Mouse (Mus musculus) layer of hippocampus, postnatal 36 days (tissue): Measurements from ENCODE around the gene Gfer. TPM values are rescaled to one million over a fixed set of nuclear protein-coding genes. Genes with fewer than 3 reads are reported as not detected.

ENCODE experiments used
- DNase-seq, 2 experiments: peaks; one replicate each; pipeline ENCODE4 v3.0.0; 2022
- total RNA-seq, 2 experiments: library from RNA; stranded (reverse); gene quantifications; 2 replicates each; pipeline ENCODE4 v1.2.3; 2021

Gfer gene
- total RNA-seq, 2 experiments from 2014 or later, result 17.0 to 22.7 TPM

DNA sequence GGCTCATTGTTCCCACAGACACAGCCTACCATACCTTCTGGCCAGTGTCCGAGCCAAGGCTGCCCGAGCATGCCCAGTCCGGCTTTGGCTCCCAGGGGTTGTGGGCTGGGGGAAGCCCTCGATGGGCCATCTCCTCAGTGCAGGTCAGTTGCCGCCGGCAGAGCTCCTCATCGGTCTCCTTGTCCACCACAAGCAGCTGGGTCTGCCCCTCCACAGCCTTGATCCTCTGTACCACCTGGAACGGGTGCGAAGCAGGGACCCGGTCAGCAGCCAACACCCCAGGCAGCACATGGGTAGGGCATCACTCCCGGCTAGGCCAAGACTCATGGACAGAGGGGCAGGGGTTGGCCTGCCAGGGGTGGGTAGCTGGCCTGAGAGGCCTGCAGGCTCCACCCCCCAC lies 48.5 kb downstream of the Gfer start:
- no peak for DNase-seq

DNA sequence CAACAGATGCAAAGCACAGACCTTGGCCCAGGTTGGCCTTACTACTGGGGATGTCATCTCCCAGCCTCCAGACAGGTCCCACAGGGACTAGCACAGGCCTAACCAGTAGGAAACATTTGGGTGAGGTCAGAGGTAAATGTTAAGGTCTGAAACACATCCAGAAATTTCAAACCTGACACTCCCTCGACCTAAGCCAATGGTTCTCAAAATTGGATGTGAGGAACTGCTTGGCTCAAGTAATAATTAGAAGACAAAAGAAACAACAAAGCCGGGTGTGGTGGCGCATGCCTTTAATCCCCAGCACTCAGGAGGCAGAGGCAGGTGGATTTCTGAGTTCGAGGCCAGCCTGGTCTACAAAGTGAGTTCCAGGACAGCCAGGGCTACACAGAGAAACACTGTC lies 49.6 kb downstream of the Gfer start:
- DNase-seq, result no peak

DNA sequence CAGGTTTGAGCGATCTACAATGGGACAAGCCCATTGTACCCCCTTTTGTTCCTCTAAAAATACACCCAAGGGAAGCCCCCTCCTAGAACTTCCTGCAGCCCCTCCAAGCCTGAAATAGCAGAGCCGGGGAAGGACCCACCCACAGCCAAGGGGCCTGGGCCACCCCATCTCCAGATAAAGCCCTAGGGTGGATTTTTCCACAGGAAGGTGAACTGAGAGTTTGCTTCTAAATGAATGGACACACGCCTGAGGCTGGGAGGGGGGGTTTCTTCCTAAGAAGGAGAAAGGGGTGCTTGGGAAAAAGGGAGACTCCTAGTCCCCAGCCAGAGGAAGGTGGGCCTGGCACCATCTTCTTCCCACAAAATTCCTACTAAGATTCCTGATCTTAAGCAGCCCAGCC lies 50.0 kb downstream of the Gfer start:
- DNase-seq, result no peak

DNA sequence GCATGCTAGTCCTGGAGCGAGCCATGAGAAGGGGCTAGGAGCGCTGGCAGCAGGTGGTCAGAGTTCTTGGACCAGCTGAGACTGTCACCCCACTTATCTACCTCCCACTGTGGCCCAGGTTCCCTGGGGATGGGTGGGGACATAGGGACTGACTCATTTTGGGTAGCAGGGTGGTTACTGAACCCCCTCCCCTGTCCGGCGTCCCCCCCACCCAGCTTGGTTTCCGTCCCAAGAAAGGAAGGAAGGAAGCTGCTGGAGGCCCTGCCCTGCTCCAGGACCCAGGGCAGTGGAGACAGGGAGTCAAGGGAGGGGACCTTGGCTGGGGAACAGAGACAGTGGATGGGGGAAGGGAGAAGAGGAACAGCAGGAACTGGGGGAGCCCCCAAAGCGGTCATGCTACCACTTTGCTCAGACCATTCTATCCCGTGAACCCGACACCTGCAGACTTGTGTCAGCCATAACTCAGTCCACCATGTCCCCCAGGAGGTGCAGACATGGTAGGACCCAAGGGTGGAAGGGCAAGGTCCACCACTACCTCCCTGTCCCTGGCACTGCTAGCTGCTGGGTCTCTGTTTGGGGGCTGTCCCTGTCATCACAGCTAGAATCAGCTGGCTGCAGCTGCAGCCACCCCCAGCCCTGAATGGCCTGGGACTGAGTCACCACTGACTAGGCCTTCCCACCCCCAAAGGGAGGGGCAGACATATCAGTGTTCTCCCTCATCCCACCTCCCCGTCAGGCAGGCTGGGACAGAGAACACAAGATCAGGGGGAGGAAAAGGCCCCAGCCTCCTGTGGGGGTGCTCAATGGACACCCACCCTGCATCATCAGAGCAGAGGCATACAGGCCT lies 50.9 kb downstream of the Gfer start:
- DNase-seq, result no peak

DNA sequence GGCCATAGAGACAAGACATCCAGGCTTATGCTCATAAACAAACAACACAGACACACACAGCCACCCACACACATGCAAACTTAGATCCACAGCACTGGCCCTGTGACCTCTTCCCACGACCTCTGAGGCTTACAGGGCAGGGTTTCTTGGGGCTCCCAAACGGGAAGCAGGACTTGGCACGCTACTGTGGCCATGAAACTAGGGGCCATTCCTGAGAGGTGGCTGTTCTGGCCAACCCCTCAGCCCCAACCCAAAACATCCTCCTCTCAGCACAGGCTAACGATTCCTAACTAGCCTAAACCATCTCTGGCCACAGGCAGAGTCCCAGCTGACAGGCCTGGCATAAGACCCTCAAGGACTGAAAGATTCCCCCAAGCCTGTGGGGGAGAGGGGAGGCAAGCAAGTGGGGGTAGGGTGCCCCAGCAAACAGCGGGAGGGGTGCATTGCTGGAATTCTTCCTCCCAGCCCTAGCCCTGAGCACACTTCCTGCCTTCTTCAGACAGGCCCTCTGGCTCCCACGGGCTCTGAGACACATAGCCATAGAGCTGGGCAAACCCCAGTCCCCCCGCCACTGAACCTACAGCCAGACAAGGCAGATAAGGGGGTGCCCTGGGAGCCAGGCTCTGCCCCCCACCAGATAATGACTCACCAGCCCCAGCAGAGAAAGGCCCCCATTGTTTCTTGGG lies 51.8 kb downstream of the Gfer start:
- DNase-seq, result no peak

Other genes starting within 250 kb of the Gfer start
- 10 to 100 TPM; 30.3 to 42.7 TPM for gene E4f1, start 225.8 kb downstream of the Gfer start, total RNA-seq
- gene Pgp, start 225.8 kb downstream of the Gfer start, total RNA-seq, result 10 to 100 TPM; 62.3 to 66.4 TPM
- 1 to 10 TPM; 1.9 to 2.6 TPM for gene Bricd5, start 222.3 kb downstream of the Gfer start, total RNA-seq
- 10 to 100 TPM; 40.7 to 45.0 TPM for gene Mlst8, start 217.1 kb downstream of the Gfer start, total RNA-seq
- 100 to 1,000 TPM; 158 to 160 TPM for gene Caskin1, start 207.6 kb downstream of the Gfer start, total RNA-seq
- 10 to 100 TPM; 86.7 to 95.1 TPM for gene Traf7, start 168.2 kb downstream of the Gfer start, total RNA-seq
- 10 to 100 TPM; 72.9 to 76.8 TPM for gene Rab26, start 161.9 kb downstream of the Gfer start, total RNA-seq
- 10 to 100 TPM; 84.9 to 95.3 TPM for gene Pkd1, start 146.3 kb downstream of the Gfer start, total RNA-seq
- 100 to 1,000 TPM; 181 to 184 TPM for gene Tsc2, start 63.5 kb downstream of the Gfer start, total RNA-seq
- gene Nthl1, start 63.5 kb downstream of the Gfer start, total RNA-seq, result 1 to 10 TPM; 3.9 to 6.9 TPM
- 10 to 100 TPM; 41.1 to 43.3 TPM for gene Slc9a3r2, start 45.8 kb downstream of the Gfer start, total RNA-seq
- 1 to 10 TPM; 1.7 to 2.9 TPM for gene Npw, start 37.7 kb downstream of the Gfer start, total RNA-seq
- gene Zfp598, start 26.5 kb downstream of the Gfer start, total RNA-seq, result 10 to 100 TPM; 38.2 to 43.5 TPM
- 100 to 1,000 TPM; 152 to 165 TPM for gene Syngr3, start 6.2 kb downstream of the Gfer start, total RNA-seq
- gene Noxo1, start 78 bp upstream of the Gfer start, total RNA-seq, result 1 to 10 TPM; 2.5 to 3.0 TPM
- gene Tbl3, start 11.5 kb upstream of the Gfer start, total RNA-seq, result 10 to 100 TPM; 26.1 to 29.4 TPM
- gene Rnf151, start 21.9 kb upstream of the Gfer start, total RNA-seq, result not detected
- 100 to 1,000 TPM; 326 to 349 TPM for gene Rps2, start 22.0 kb upstream of the Gfer start, total RNA-seq
- gene Ndufb10, start 28.3 kb upstream of the Gfer start, total RNA-seq, result 100 to 1,000 TPM; 199 to 228 TPM
- under 1 TPM in 1 of 2 experiments, not detected in 1; 0.56 TPM for gene Rpl3l, start 31.7 kb upstream of the Gfer start, total RNA-seq
- gene Msrb1, start 40.5 kb upstream of the Gfer start, total RNA-seq, result 10 to 100 TPM; 42.1 to 45.6 TPM
- not detected for gene Hs3st6, start 56.8 kb upstream of the Gfer start, total RNA-seq
- not detected for gene Meiob, start 108.1 kb upstream of the Gfer start, total RNA-seq
- 100 to 1,000 TPM; 131 to 134 TPM for gene Hagh, start 144.0 kb upstream of the Gfer start, total RNA-seq
- 10 to 100 TPM; 18.3 to 23.0 TPM for gene Fahd1, start 154.2 kb upstream of the Gfer start, total RNA-seq
- gene Igfals, start 169.8 kb upstream of the Gfer start, total RNA-seq, result under 1 TPM in 1 of 2 experiments, not detected in 1; 0.33 TPM
- 10 to 100 TPM; 33.2 to 37.1 TPM for gene Nubp2, start 190.2 kb upstream of the Gfer start, total RNA-seq
- 10 to 100 TPM; 39.2 to 42.8 TPM for gene Spsb3, start 190.5 kb upstream of the Gfer start, total RNA-seq
- 10 to 100 TPM; 57.5 to 70.4 TPM for gene Eme2, start 198.9 kb upstream of the Gfer start, total RNA-seq
- 10 to 100 TPM; 75.3 to 75.9 TPM for gene Mrps34, start 199.0 kb upstream of the Gfer start, total RNA-seq
- gene Nme3, start 200.3 kb upstream of the Gfer start, total RNA-seq, result 10 to 100 TPM; 60.0 to 67.5 TPM
- 100 to 1,000 TPM; 384 to 406 TPM for gene Mapk8ip3, start 240.8 kb upstream of the Gfer start, total RNA-seq